ENCODE assay signal across 8 mouse cellular contexts in genomic region chr9:108596998-108597764, GRCm38 (mm10). TPM values are rescaled to one million over a fixed set of nuclear protein-coding genes. Genes with fewer than 3 reads are reported as not detected.
A peak's percentile ranks its signal among the peaks of the same experiment; 100 is the strongest.
DNase-seq lines count a peak whose midpoint lies in the region; ATAC-seq lines count a peak whose summit lies in the region.

TSS of gene P4htm (minus strand) at chr9:108597667.

- H3K4me3 ChIP-seq in embryonic facial prominence, embryonic 15.5 days (replicated peaks) = peak within 1 kb of the TSS; percentile 77
- peak within 1 kb of the TSS; percentile 88 for H3K4me3 ChIP-seq in heart, embryonic 12.5 days
- peak within 1 kb of the TSS; percentile 63 for H3K4me3 ChIP-seq in liver, embryonic 15.5 days (replicated peaks)

- H3K4me2 ChIP-seq in embryonic facial prominence, embryonic 15.5 days (replicated peaks) = peak within 1 kb of the TSS; percentile 91
- peak within 1 kb of the TSS; percentile 90 for H3K4me2 ChIP-seq in heart, embryonic 12.5 days
- H3K4me2 ChIP-seq in liver, embryonic 15.5 days = peak within 1 kb of the TSS; percentile 89

- no peaks in the 10 kb centered on the region for H3K9me3 ChIP-seq in embryonic facial prominence, embryonic 15.5 days (replicated peaks)
- no peaks in the 10 kb centered on the region for H3K9me3 ChIP-seq in heart, embryonic 12.5 days (replicated peaks)
- H3K9me3 ChIP-seq in liver, embryonic 15.5 days (replicated peaks) = no peaks in the 10 kb centered on the region

- H3K27me3 ChIP-seq in embryonic facial prominence, embryonic 15.5 days = no peaks in the 10 kb centered on the region
- no peaks in the 10 kb centered on the region for H3K27me3 ChIP-seq in heart, embryonic 12.5 days (replicated peaks)
- peaks cover 16% of the 10 kb centered on the region for H3K27me3 ChIP-seq in liver, embryonic 15.5 days

- peak; percentile 80 for ATAC-seq in embryonic facial prominence, embryonic 15.5 days (ENCODE audit: insufficient number of reproducible peaks, low FRiP score, low TSS enrichment, low read depth)
- peak; percentile 71 for ATAC-seq in heart, embryonic 12.5 days (ENCODE audit: insufficient number of reproducible peaks, low FRiP score)
- peak; percentile 50 for ATAC-seq in liver, embryonic 15.5 days (ENCODE audit: insufficient read depth)

- H3K36me3 ChIP-seq in embryonic facial prominence, embryonic 15.5 days = no peaks in the 10 kb centered on the region; the same call in 1 of the 2 replicates
- peaks cover 9% of the 10 kb centered on the region for H3K36me3 ChIP-seq in heart, embryonic 12.5 days
- H3K36me3 ChIP-seq in liver, embryonic 15.5 days (replicated peaks) = no peaks in the 10 kb centered on the region; the same call in 1 of the 2 replicates

- 0 out of 2 replicates have a peak within 1 kb of the TSS, but pooled peaks have one; percentile 17 for H3K27ac ChIP-seq in embryonic facial prominence, embryonic 15.5 days (replicated peaks)
- peak within 1 kb of the TSS; percentile 64 for H3K27ac ChIP-seq in heart, embryonic 12.5 days (ENCODE audit: poor library complexity, severe bottlenecking)
- no peak within 1 kb of the TSS for H3K27ac ChIP-seq in liver, embryonic 15.5 days (replicated peaks)

- 4% methylated on average over 69 of the region's 69 CpGs for WGBS in embryonic facial prominence, embryonic 15.5 days
- 2% methylated on average over 69 of the region's 69 CpGs for WGBS in heart, embryonic 12.5 days
- 5% methylated on average over 69 of the region's 69 CpGs for WGBS in liver, embryonic 15.5 days (ENCODE audit: insufficient replicate concordance)

- peak within 1 kb of the TSS; percentile 65 for H3K9ac ChIP-seq in embryonic facial prominence, embryonic 15.5 days
- peak within 1 kb of the TSS; percentile 86 for H3K9ac ChIP-seq in heart, embryonic 12.5 days
- 0 out of 2 replicates have a peak within 1 kb of the TSS, but pooled peaks have one; percentile 51 for H3K9ac ChIP-seq in liver, embryonic 15.5 days

- DNase-seq in B cell, adult 2 months = peak; percentile 65 to 72
- DNase-seq in adrenal gland, postnatal 25 days = peak; percentile 74
- DNase-seq in kidney, postnatal 10 days = peak; percentile 81
- peak; percentile 67 for DNase-seq in neural tube, embryonic 10.5 days (ENCODE audit: extremely low spot score, low spot score)
- peak; percentile 55 for DNase-seq in telencephalon, adult 2 months (ENCODE audit: low read depth, low spot score)

- H3K4me1 ChIP-seq in embryonic facial prominence, embryonic 15.5 days = peaks cover 14% of the 10 kb centered on the region; the same call in 1 of the 2 replicates
- H3K4me1 ChIP-seq in heart, embryonic 12.5 days (replicated peaks) = peaks cover 29% of the 10 kb centered on the region
- H3K4me1 ChIP-seq in liver, embryonic 15.5 days (replicated peaks) = peaks cover 22% of the 10 kb centered on the region

RNA-seq across cellular contexts. Expression of gene P4htm, which starts in this region (rescaled TPM):
- 8.7 and 10.5 TPM in 2 replicates for total RNA-seq in adrenal gland, postnatal 25 days (2021)
- polyA plus RNA-seq in embryonic facial prominence, embryonic 15.5 days (2015; fragmentation: Nextera tagmentation; extraction: Ambion mirVana) = 10.4 and 12.2 TPM in 2 replicates
- 18.9 and 21.2 TPM in 2 replicates for polyA plus RNA-seq in heart, embryonic 12.5 days (2016; fragmentation: Nextera tagmentation; extraction: Ambion mirVana)
- 0.36 and 0.41 TPM in 2 replicates for polyA plus RNA-seq in liver, embryonic 15.5 days (2015; fragmentation: Nextera tagmentation; extraction: Ambion mirVana)

Comparison
In these comparisons a context has a peak if more than half of its experiments do, and no peak if none do; other contexts are left out.
1. Peak in ATAC-seq, H3K4me3 ChIP-seq, H3K9ac ChIP-seq and H3K4me2 ChIP-seq in liver, embryonic 15.5 days; RNA of the gene not detected or under 1 TPM.